Mouse (Mus musculus) ES-Bruce4 (cell line): ENCODE measurements around the gene Klhl25. TPM values are rescaled to one million over a fixed set of nuclear protein-coding genes. Genes with fewer than 3 reads are reported as not detected.
"Not testable (repeated sequence)": the region's sequence is repeated elsewhere in the genome, so short reads cannot be mapped to it uniquely, and the experiment has no call there.

Experiments used
- H3K27ac ChIP-seq: 2 replicates; pipeline ENCODE4 v1.5.1; 2012; ENCODE audit warnings: low read length, inconsistent platforms; ENCODE audit not compliant: insufficient read depth
- H3K27me3 ChIP-seq: 2 replicates; pipeline ENCODE4 v1.6.1; 2012; ENCODE audit warnings: mild to moderate bottlenecking, low read length, inconsistent platforms; ENCODE audit not compliant: control insufficient read depth, poor library complexity, insufficient read depth, severe bottlenecking
- H3K36me3 ChIP-seq: 2 replicates; pipeline ENCODE4 v1.6.1; 2012; ENCODE audit warnings: inconsistent platforms, mild to moderate bottlenecking, low read length, moderate library complexity; ENCODE audit not compliant: control insufficient read depth, poor library complexity, insufficient read depth, severe bottlenecking
- H3K4me1 ChIP-seq: one replicate; pipeline ENCODE4 v1.8.1; 2011; ENCODE audit warnings: low read length; ENCODE audit not compliant: control insufficient read depth, insufficient read depth
- H3K4me3 ChIP-seq: 2 replicates; pipeline ENCODE4 v1.5.1; 2011; ENCODE audit warnings: low read depth, mild to moderate bottlenecking, low read length
- H3K9ac ChIP-seq: 2 replicates; pipeline ENCODE4 v1.6.1; 2012; ENCODE audit warnings: low read depth, mild to moderate bottlenecking, inconsistent platforms; ENCODE audit not compliant: poor library complexity, severe bottlenecking
- H3K9me3 ChIP-seq: replicated peaks from 2 replicates; pipeline ENCODE4 v1.6.1; 2012; ENCODE audit warnings: mild to moderate bottlenecking, low read length, inconsistent platforms; ENCODE audit not compliant: control insufficient read depth, poor library complexity, insufficient read depth, severe bottlenecking
- CTCF ChIP-seq: IDR thresholded peaks from one replicate; pipeline ENCODE4 v1.8.1; 2011; ENCODE audit warnings: low read depth, low read length
- EP300 ChIP-seq: IDR thresholded peaks from 2 replicates; pipeline ENCODE4 v1.6.1; 2011; ENCODE audit warnings: low read depth, low read length; ENCODE audit not compliant: insufficient read depth
- POLR2A ChIP-seq: IDR thresholded peaks from one replicate; pipeline ENCODE4 v1.8.1; 2011; ENCODE audit warnings: low read length; ENCODE audit not compliant: insufficient read depth
- polyA plus RNA-seq: library from polyadenylated mRNA; stranded (reverse); fragments of >200 nt; gene quantifications from 2 replicates; pipeline ENCODE4 v1.2.4, GENCODE M21; 2011; ENCODE audit warnings: low read depth; ENCODE audit not compliant: missing spikeins, insufficient read depth, insufficient read length

The Klhl25 gene
- polyA plus RNA-seq, 1 experiment = 10.9 TPM

- TF ChIP-seq POLR2A (no peak), CTCF (no peak), EP300 (no peak)
- Histone ChIP-seq H3K9ac (no peak overlapping the region), H3K27me3 (no peaks in the 10 kb centered on the region), H3K36me3 (no peaks in the 10 kb centered on the region), H3K4me1 (no peaks in the 10 kb centered on the region), H3K27ac (no peak overlapping the region), H3K9me3 (0 out of 2 replicates have a peak, but pooled peaks cover under 1% of the 10 kb centered on the region), H3K4me3 (no peak overlapping the region)
Measured at GRCm38 (mm10) chr7:75910652-75911035, 62.5 kb downstream of the Klhl25 start.

- Histone ChIP-seq H3K4me3 (no peak overlapping the region), H3K27ac (no peak overlapping the region), H3K36me3 (no peaks in the 10 kb centered on the region), H3K9me3 (no peaks in the 10 kb centered on the region), H3K4me1 (no peaks in the 10 kb centered on the region), H3K9ac (no peak overlapping the region), H3K27me3 (no peaks in the 10 kb centered on the region)
- TF ChIP-seq POLR2A = no peak
- peak; percentile 90 for TF ChIP-seq CTCF
- peak; percentile 64; the same call in 1 of the 2 replicates for TF ChIP-seq EP300
Measured at GRCm38 (mm10) chr7:75913952-75914351, 65.8 kb downstream of the Klhl25 start.

- H3K36me3 ChIP-seq, H3K4me1 ChIP-seq, H3K27me3 ChIP-seq, H3K9me3 ChIP-seq, H3K9ac ChIP-seq, H3K27ac ChIP-seq, H3K4me3 ChIP-seq: not testable (repeated sequence)
Measured at GRCm38 (mm10) chr7:75915550-75915949, 67.4 kb downstream of the Klhl25 start.

- Histone ChIP-seq H3K9ac (no peak overlapping the region), H3K27ac (no peak overlapping the region), H3K4me1 (no peaks in the 10 kb centered on the region), H3K9me3 (no peaks in the 10 kb centered on the region), H3K36me3 (no peaks in the 10 kb centered on the region), H3K27me3 (no peaks in the 10 kb centered on the region), H3K4me3 (no peak overlapping the region)
- no peak for TF ChIP-seq EP300
- TF ChIP-seq CTCF = no peak
- TF ChIP-seq POLR2A = no peak
Measured at GRCm38 (mm10) chr7:75917662-75918061, 69.6 kb downstream of the Klhl25 start.

- H3K4me3 ChIP-seq, H3K4me1 ChIP-seq, H3K27me3 ChIP-seq, H3K9me3 ChIP-seq, H3K36me3 ChIP-seq, H3K9ac ChIP-seq, H3K27ac ChIP-seq: not testable (repeated sequence)
Measured at GRCm38 (mm10) chr7:75919745-75920144, 71.6 kb downstream of the Klhl25 start.
